Mouse (Mus musculus) liver, postnatal 0 days (tissue): ENCODE measurements around the gene Kat2a.

Experiments used
- CTCF ChIP-seq: sonication (generic); IDR thresholded peaks from 2 replicates; pipeline ENCODE4 v1.5.1; 2016; ENCODE audit warnings: antibody characterized with exemption, low read depth
- EP300 ChIP-seq: IDR thresholded peaks from 2 replicates; pipeline ENCODE4 v1.6.1; 2016; ENCODE audit warnings: antibody characterized with exemption, low read depth, mild to moderate bottlenecking

DNA sequence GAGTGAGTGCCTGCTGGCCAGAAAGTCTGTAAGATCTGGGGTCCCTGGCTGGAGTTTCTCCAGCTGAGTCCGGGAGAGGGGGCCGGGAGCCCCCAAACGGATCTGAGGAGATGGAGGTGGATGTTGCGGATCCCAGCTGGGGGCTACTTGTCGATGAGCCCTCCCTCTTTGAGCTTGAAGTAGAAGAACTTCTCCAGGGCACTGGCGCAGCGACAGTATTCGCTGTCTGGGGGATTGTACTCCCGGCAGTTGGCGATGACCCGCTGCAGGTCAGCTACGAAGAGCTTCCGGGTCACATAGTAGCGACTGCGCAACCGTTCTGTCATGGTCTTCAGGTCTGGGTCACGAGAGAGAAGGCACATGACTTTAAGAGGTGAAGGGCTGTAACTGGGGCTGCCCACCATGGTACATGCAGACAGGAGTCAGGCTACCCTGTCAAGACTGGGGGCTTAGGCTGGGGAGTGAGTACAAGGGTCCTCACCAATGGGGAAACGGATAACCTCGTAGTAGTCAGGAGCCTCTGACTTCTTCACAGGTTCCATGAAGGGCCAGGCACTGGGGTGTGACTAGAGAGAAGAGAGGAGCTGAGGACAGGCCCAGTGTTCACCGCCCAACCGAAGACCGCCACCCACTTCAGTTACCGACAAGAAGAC is 7.0 kb downstream of the Kat2a start:
- TF ChIP-seq CTCF (no peak), EP300 (no peak)
